Mouse (Mus musculus): ENCODE measurements around the gene Scrn2.

DNA sequence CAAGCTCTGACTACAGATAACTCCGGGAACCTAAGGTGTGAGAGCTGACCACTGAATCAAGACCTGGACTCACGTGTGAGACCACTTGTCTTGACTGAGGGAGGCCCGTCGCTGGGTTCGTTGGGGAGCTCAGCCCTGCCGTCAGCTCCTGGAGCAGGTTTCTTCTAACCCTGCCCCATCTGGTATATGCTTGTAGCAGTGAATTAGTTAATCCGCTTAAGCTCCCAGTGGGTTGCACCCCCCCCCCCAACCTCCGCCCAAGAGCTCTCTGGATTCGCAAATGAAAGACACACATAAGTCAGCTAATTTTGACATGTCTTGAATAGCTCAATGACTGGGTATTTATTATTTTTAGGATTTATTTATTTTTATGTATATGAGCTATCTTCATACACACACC lies 50.6 kb downstream of the Scrn2 start:
- TF ChIP-seq CTCF (IDR thresholded peaks at IDR 0.05; ENCODE audit: low read depth) (no peak), EP300 (optimal IDR thresholded peaks at IDR 0.05) (no peak)
